Mouse (Mus musculus) R1 (cell line): ENCODE measurements around the gene Phf23.

Source experiments
- DNase-seq: peaks from one replicate; pipeline ENCODE4 v3.0.0-alpha.2; 2018; ENCODE audit warnings: low read depth, low spot score

Gene Phf23

DNA sequence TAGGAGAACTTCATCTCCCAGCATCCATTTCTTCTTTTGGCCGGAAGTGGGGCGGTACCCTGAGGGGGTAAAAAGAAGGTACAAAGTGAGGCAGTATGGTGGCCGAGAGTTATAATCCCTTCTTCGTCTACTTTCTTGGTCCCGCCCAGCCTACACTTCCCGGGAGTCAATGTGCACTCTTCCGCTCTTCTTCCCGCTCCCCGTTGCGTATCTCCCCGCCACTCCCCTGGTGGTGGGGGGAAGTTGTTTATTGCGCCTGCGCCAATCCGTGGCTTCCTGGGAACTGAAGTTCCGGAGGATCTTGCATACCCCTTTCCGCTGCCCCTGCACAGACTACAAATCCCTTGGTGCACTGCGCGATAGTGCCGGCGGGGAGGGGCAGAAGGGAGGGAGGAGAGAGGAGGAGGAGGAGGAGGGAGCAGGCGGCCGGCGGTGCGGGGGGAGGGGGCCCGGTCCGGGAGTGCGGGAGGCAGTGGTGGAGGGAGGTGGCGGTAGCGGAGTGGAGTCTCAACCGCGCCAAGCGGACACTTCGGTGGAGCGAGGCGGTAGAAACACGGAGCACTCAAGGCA is at the start of gene Phf23:
Gene Phf23 (plus strand): TSS at position 387 of the 570 bp plus-strand sequence.
- peak; percentile 100 for DNase-seq

DNA sequence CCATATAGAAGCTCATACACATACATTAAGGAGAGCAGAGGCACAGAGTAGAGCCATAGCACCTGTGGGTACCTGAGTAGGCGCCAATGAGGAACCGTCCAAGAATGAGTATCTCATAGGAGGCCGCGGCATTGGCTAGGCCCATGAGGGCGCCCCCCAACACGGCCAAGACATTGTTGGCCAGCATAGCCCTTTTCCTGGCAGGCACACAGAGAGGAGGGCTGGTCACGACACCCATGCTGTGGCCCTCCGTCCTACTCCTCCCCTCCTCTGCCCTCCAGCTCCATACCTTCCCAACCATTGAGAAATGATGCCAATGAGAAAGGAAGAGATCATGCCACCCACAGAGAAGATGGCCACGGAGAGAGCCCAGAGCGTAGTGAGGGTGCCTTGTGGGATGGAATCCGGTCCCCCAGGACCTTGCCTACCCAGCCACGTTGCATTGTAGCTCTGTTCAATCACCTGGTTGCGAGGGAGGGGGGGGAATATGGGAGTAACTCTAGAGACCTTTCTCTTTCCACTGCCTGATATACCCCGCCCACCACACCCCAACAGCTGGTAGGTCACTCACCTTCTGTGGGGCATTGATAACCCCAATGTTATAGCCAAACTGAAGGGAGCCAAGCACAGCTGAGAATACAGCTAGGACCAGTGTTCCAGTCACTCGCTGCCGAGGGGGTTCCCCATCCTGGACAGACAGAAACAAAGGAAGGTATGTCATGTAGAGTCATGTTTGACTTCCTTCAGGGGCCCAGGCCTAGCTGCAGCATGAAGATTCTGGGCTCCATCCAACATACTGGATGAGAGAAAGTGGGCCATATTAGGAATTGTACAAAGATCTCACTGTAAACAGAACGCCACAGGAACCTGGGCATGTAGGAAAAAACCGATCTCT is 49.3 kb upstream of the Phf23 start:
- no peak for DNase-seq

DNA sequence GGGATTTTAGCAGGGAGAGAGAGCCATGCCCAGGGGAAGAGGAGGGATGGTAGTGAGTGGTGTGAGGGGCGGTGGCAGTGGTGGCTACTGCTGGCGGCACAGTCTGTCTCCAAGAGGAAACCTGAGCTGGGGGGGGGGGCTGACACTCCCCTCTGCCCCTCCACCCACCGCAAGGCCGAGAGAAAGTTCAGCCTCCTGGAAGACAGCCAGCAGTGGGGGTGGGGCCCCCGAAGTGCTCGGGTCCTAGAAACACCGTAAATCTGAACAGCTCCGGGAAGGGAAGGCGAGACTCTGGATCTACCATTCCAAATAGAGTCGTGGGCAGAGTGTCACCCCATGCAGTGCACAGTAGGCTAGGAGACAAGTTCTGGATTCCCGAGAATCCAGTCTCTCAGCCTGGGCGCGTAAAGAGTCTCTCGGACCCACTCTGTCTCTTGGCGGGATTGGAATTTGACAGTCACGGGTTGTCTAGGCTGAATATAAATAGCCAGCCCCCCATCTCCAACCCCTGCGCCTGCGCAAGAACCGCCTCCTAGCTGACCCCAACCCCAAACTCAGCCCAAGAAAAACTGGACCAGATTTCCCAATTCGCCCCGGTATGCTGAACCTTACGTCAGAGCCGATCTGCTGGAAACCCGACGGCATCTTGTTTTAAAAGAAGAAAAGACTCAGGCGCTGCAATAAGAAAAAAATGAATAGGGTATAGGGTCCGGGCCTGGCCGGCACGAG is 48.1 kb upstream of the Phf23 start:
- DNase-seq: peak; percentile 67

DNA sequence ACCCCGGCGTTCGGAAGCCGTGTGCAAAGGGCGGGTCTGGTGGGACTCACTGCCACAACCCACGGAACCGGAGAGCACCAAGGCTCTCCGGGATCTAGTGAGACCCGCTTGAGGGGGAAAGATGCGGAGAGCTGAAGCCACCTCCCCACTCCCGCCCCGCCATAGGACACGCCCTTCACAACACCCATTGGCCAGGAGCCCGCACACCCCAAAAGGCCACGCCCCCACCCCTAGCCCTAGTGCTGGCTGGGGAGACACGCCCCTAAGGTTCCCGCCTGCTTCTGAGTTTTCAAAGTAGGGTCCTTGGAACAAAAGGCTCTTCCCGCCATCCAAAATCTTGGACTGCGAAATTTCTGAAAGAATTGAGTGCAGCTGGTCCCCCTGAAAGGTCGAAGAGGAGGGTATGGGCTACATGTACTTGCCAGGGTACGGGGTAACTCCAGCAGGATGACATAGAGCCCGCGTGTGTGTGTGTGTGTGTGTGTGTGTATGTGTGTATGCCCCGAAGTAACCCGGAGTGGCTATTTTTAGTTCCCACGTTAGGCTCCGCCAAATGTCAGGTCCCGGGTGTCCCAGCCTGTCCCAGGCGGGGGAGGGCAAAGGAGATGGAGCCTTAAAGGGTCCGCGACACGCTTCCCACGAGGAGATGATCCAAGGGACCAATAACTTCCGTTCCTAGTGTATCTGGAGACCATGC is 47.4 kb upstream of the Phf23 start, which contains the start of gene Slc2a4:
Gene Slc2a4 (minus strand): TSS at position 123 of the 697 bp plus-strand sequence.
- DNase-seq: peak; percentile 97

DNA sequence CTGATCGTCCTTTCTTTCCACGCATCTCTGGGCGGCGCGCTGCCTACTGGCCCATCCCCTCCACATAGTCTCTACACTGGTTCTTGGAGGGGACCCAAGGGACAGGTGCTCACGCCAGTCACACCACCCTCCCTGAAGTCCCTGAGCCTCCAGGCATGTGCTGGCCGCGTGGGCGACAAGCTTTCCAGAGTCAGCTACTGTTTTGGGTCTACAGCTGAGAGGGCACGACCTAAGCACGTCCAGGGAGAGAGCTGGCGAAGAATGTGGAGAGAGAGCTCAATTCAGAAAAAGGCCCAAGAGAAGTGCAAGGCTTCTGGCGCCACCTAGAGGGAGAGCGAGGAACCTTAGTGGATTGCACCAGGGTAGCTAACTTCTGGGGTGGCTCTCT is 46.8 kb upstream of the Phf23 start:
- DNase-seq: peak; percentile 91

DNA sequence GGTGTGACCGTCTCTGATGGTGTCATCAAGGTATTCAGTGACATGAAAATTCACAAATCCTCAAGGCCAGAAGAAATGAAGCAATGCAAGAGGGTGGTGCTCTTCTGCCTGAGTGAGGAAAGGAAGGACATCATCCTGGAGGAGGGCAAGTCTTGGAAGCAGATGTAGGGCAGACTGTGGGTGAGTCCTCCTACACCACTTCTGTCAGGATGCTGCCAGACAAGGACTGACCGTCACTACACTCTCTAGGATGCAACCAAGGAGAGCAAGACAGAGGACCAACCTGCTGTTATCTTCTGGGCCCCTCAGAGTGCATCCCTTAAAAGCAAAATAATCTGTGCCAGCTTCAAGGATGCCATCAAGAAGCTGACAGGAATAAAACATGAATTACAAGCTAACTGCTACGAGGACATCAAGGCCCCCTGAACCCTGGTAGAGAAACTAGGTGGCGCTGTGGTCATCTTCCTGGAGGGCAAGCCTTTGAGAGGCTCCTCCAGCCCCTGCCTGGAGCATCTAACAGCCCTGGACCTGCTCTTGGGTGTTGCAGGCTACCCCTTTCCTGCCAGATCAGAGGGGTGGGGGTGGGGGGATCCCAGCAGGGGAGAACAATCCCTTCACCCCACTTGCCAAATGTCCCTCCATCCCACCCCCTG is 44.6 kb upstream of the Phf23 start:
- peak; percentile 46 for DNase-seq

DNA sequence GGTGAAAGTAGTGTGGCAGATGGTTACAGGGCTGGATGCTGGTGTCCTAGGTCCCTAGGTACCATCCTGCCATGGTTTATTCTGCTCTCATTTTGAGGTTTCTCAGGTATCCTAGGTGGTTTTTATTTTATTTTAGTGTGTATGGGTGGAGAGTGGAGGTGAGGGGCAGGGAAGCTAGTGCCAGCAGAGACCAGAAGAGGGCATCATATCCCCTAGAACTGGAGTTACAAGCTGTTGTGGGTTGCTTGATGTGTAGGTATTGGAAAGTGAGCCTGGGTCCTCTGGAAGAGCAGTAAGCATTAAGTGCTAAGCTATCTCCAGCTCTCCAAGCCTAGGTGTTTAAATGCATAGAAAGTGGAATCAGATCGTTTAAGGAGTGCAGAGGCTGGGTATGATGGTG is 43.3 kb upstream of the Phf23 start:
- DNase-seq: no peak

DNA sequence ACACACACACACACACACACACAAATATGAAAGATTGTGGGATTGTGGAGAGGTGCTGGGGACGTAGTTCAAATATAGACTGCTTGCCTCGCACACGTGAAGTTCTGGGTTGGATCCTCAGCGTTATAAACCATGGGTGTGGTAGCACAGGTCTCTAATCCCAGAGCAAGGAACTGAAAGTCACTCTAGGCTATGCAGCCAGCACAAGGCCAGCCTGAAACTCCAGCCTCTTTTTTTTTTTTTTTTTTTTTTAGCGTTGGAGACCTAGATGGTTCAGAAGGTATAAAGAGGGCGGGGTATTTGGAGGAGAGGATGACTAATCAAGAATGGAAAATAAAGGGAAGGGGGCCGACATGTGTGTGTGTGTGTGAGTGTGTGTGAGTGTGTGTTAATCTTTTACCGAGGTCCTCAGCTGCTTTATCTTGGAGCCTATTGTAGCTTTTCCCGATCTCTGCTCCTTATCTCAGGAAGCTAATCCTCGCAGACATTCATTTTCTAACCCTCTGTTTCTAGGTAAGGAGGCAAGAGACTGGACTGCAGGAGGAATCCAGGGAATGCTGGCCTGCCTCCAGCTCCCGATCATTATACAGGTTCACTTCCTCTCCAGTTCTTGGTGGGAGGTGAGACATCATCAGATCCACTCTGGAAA is 42.2 kb upstream of the Phf23 start:
- no peak for DNase-seq

DNA sequence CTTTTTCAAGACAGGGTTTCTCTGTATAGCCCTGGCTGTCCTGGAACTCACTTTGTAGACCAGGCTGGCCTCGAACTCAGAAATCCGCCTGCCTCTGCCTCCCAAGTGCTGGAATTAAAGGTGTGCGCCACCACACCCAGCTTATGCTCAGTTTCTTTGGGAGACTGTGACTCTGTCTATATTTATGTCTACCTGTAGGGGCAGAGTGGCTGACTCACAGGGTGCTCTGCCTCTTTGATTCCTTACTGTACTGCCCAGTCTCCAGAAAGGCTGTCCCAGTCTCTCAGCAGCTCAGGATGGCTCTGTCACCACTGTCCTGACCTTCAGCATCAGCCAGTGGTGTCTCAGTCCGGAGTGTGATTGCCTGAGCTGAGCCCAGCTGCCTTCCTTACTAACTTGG is 40.0 kb upstream of the Phf23 start:
- DNase-seq: peak; percentile 40

DNA sequence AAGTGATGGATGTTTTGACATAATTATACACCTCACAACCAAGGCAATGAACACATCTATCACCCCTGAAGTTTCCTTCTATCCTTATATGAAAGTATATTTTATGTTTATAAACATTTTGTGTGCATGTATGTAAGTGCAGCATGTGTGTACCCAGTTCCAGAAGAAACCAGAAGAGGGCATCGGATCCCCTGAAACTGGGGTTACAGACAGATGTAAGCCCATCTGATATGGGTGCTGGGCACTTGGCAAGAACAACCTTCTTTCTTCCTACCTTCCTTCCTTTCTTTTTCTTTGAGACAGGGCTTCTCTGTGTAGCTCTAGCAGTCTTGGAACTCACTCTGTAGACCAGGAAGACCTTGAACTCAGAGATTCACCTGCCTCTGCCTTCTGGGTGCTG is 39.4 kb upstream of the Phf23 start:
- DNase-seq: no peak

DNA sequence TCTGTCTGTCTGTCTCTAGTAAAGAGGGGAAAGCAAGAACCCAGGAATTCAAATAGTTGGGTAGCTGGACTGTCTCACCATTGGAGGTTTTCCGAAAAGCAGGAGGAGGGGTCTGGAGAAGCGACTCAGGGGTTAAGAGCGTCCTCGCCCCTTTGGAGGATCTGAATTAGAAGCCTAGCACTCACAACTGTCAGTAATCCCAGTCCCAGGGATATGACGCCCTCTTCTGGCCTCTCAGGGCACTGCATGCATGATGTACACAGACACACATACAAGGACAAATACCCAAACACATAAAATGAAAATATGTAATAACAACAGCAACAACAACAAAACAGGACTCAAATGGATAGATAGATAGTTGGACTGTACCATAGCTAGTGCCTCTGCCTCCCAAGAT is 35.0 kb upstream of the Phf23 start:
- DNase-seq: peak; percentile 86

DNA sequence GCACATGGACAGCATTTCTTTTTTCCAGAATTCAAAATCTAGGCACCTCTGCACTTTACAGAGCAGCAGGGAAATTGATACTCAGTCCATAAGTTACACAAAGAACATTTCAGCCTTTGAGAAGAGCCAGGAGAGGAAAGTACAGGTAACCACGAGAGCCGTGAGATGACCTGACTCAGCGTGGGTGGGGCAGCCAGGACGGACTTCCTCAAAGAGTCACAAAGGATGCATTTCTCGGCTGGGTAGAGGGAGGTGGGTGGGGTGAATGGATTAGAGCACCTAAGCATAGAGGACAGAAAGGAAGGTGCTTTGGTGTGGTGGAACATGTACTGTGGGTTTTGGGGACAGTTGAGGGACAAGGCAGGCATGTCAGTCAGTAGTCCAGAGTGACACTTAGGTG is 33.7 kb upstream of the Phf23 start:
- no peak for DNase-seq

DNA sequence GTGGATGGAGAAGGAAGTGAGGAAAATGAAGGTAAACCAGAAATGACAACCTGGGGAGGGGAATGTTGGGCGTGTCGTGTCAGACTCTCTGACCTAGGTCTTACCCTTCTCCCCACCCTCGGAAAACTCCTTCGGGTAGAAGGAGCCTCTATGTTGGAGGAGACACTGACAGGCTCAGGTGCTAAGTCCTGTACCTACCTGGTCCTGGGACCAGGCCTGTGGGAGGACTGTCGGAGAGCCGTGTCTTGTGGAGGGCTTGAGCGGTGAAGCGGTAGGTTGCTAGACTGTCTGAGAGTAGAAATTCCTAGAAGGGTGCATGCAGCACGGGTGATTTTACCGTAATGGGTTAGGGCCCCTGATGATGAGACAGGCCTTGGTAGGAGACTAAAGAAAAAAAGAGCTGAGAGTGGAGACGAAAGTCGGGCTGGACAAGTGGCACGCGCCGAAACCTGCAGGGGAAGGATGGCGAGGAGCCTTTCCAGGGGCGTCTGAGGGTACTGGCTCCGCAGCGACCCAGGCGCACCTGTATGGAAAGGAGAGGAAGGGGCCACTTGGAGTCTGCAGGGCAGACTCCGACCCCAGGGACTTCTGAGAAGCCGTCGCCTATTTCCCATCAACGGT is 30.8 kb upstream of the Phf23 start, which contains the start of gene Cldn7:
Gene Cldn7 (plus strand): TSS at position 130 of the 621 bp plus-strand sequence.
- DNase-seq: no peak

DNA sequence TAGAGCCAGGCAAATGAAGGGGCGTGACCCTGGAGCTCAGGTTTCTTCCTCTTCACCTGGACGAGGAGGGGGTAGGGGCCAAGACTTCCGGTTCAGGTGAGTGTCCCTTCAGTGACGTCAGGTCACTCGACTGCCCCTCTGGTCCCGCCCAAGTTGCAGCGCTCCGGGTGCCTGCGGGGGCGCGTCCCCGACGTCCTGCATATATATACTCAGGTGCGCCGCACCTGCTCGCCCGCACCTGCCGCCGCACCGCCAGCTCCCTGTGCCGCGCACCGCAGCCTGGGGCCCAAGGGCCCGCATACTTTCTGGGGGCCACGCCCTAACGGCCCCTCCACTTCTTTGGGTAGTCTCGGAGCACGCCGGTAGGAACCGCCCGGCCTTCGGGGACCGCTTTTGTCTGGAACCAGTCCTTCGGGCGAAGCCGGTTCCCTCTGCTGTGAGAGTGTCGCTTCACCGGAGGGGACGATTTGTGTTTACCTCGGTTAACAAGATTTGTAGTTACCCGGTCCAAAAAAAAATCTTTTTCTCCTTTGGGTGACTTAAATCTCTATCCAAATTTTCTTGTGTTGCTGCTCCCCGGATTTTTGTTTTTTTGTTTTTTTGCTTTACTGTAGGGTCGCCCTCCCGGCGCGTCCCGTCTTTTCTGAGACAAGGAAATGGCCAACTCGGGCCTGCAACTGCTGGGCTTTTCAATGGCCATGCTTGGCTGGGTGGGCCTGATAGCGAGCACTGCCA is 30.1 kb upstream of the Phf23 start:
- no peak for DNase-seq

DNA sequence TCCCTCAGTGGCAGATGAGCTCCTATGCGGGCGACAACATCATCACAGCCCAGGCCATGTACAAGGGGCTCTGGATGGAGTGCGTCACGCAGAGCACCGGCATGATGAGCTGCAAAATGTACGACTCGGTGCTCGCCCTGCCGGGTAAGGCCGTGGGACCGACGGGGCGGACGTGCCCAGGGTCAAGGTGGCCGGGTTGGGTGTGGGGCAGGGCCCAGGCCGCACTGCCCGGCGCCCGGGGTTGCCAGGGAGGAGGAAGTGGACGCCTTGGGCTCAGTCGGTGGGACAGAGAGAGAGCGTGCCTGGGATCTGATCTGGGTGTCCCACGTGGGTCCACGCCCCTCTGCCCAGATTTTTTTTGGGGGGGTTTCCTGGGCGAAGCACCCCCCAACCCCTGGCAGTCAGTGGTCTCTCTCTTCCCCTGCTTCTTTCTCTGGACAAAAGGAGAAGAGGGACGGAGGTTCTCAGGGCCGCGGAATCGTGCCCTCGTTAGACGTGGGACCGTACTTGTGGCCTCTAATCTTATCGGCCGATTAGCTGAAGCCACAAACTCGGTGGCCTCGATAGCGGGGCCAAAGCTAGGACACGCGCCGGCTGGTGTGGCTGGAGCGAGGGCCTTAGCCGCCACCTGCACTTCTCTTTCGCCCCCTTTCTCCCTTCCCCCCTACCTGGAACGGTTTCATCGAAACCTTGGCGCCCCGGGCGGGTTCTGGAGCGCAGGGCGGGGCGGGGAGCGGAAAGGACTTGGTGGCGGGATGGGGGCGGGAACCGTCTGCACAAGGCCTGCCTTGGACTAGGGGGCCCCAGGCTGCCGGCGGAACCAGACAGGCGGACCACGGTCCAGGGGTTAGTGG is 29.3 kb upstream of the Phf23 start:
- DNase-seq: peak; percentile 68

DNA sequence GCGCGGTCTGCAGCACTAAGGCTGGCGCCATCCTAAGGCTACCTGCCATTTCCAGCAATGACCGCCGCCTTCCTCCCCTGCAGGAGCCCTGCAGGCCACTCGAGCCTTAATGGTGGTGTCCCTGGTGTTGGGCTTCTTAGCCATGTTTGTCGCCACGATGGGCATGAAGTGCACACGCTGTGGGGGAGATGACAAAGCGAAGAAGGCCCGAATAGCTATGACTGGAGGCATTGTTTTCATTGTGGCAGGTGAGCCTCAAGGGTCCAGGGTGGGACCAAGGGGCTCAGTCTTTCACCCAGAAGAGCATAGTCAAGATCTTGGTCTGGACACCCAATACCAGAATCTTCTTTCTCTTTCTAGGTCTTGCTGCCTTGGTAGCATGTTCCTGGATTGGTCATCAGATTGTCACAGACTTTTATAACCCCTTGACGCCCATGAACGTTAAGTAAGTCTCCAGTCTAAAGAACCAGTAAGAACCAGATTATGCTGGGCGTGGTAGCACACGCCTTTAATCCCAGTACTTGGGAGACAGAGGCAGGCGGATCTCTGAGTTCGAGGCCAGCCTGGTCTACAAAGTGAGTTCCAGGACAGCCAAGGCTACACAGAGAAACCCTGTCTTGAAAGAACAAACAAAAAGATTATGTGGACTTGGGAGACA is 28.6 kb upstream of the Phf23 start:
- peak; percentile 45 for DNase-seq

DNA sequence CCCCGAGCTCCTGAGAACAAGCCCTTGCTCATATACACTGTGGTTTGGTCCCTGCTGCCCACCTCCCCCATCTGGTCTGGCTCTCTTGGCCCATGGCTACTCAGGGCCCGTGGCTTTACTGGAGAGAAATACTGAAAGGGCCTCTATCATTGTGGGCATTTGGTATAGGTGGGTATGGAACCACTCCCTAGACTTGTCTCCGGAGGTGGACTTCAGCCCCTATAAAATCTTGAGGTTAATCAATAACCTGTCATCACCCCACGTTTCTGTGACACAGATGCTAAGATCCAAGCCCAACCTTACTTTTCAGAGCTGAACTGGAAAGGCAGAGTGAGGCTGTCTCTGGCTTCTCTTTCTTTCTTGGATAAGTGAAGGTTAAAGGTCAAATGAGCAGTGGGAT is 26.8 kb upstream of the Phf23 start:
- DNase-seq: no peak

DNA sequence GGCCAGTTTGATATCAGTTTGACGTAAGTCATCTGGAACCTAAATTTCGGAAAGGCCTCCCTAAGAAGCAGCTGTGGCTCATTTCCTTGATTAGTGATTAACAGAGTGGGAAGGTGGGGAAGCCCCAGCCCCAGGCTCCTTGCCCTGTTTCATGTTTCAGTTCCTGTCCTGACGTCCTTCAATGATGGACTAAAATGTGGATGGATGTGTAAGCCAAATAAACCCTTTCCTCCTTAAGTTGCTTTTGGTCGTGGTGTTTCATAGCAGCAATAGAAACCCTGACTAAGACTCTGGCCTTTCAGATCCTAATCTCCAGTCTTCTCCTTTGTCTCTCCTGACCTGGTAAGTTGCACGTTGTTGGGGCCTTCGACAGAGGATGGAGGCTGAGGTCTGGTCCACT is 25.4 kb upstream of the Phf23 start:
- DNase-seq: no peak
